Mouse (Mus musculus) bone marrow, adult 2 months (tissue): ENCODE measurements around the gene Gpc6.

Experiments used
- CTCF ChIP-seq: fragments of 200-500 bp; IDR thresholded peaks from 2 replicates; pipeline ENCODE4 v1.5.1; 2011; ENCODE audit warnings: low read length, control low read depth; ENCODE audit not compliant: control insufficient read depth, insufficient read depth
- POLR2A ChIP-seq: fragments of 200-500 bp; IDR thresholded peaks from 2 replicates; pipeline ENCODE4 v1.6.1; 2011; ENCODE audit warnings: low read depth, mild to moderate bottlenecking, control low read depth, low read length, borderline replicate concordance; ENCODE audit not compliant: control insufficient read depth

DNA sequence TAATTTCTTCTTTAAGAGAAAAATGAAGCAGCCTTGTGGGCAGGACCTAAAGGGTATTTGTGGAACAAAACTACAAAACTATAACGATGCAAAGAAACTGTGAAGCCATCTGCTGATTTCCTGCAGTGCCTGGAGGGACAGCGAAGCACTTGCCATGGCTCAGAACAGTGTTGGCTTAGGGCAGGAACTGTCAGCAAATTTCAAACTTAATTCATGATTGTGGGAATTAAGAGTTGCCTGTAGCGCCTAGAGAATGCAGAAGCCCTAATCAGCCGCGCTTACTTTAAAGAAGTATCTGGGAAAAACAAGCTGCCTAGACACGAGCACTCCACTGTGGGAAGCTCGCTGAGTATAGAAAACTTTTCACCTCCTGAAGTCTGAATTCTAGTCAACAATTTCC, 501.0 kb downstream of the Gpc6 start:
- TF ChIP-seq CTCF (no peak), POLR2A (no peak)
